Mouse (Mus musculus) bone marrow macrophage, adult 2 months (primary cell): ENCODE measurements around the gene Scin. TPM values are rescaled to one million over a fixed set of nuclear protein-coding genes. Genes with fewer than 3 reads are reported as not detected.

Source experiments
- H3K27ac ChIP-seq: 2 replicates; pipeline ENCODE4 v1.5.1; 2012; ENCODE audit warnings: low read depth, low read length; ENCODE audit not compliant: insufficient read depth
- H3K4me1 ChIP-seq: 2 replicates; pipeline ENCODE4 v1.6.1; 2012; ENCODE audit warnings: low read length; ENCODE audit not compliant: control insufficient read depth, insufficient read depth
- H3K4me3 ChIP-seq: 2 replicates; pipeline ENCODE4 v1.5.1; 2012; ENCODE audit warnings: mild to moderate bottlenecking, low read length, moderate library complexity; ENCODE audit not compliant: insufficient read depth
- CTCF ChIP-seq: IDR thresholded peaks from 2 replicates; pipeline ENCODE4 v1.5.1; 2012; ENCODE audit warnings: low read depth, mild to moderate bottlenecking, low read length, moderate library complexity
- POLR2A ChIP-seq: IDR thresholded peaks from 2 replicates; pipeline ENCODE4 v1.6.1; 2012; ENCODE audit warnings: mild to moderate bottlenecking, low read depth, low read length, borderline replicate concordance
- polyA plus RNA-seq: library from polyadenylated mRNA; stranded (reverse); fragments of >200 nt; gene quantifications from 2 replicates; pipeline ENCODE4 v1.2.4, GENCODE M21; 2012; ENCODE audit not compliant: missing spikeins, insufficient read depth, insufficient read length

The Scin gene
- polyA plus RNA-seq, 1 experiment, result not detected

- no peak overlapping the region for H3K4me3 ChIP-seq
- no peak overlapping the region for H3K27ac ChIP-seq
- no peaks in the 10 kb centered on the region for H3K4me1 ChIP-seq
- no peak for TF ChIP-seq CTCF
- TF ChIP-seq POLR2A, result no peak
These were observed 20.4 kb downstream of the Scin start for GRCm38 (mm10) chr12:40113605-40114004.

GRCm38 (mm10) chr12:40109227-40109626, 24.8 kb downstream of the Scin start:
- TF ChIP-seq CTCF, result no peak
- no peak for TF ChIP-seq POLR2A
- no peak overlapping the region for H3K4me3 ChIP-seq
- H3K4me1 ChIP-seq, result no peaks in the 10 kb centered on the region
- no peak overlapping the region for H3K27ac ChIP-seq

GRCm38 (mm10) chr12:40108143-40108542, 25.9 kb downstream of the Scin start:
- Histone ChIP-seq H3K27ac (no peak overlapping the region), H3K4me3 (no peak overlapping the region), H3K4me1 (no peaks in the 10 kb centered on the region)
- no peak for TF ChIP-seq CTCF
- no peak for TF ChIP-seq POLR2A

GRCm38 (mm10) chr12:40106874-40107273, 27.2 kb downstream of the Scin start:
- H3K27ac ChIP-seq, result no peak overlapping the region
- TF ChIP-seq POLR2A (no peak), CTCF (no peak)
- H3K4me1 ChIP-seq, result no peaks in the 10 kb centered on the region
- H3K4me3 ChIP-seq, result no peak overlapping the region

GRCm38 (mm10) chr12:40104750-40105149, 29.3 kb downstream of the Scin start:
- H3K4me3 ChIP-seq, result no peak overlapping the region
- no peaks in the 10 kb centered on the region for H3K4me1 ChIP-seq
- no peak for TF ChIP-seq CTCF
- TF ChIP-seq POLR2A, result no peak
- no peak overlapping the region for H3K27ac ChIP-seq

GRCm38 (mm10) chr12:40102359-40102758, 31.7 kb downstream of the Scin start:
- TF ChIP-seq CTCF (no peak), POLR2A (no peak)
- H3K4me1 ChIP-seq, result no peaks in the 10 kb centered on the region
- H3K27ac ChIP-seq, result no peak overlapping the region
- no peak overlapping the region for H3K4me3 ChIP-seq

- Histone ChIP-seq H3K4me1 (no peaks in the 10 kb centered on the region), H3K27ac (no peak overlapping the region), H3K4me3 (no peak overlapping the region)
- TF ChIP-seq POLR2A (no peak), CTCF (no peak)
These were observed 34.6 kb downstream of the Scin start for GRCm38 (mm10) chr12:40099407-40099806.

- TF ChIP-seq POLR2A (no peak), CTCF (no peak)
- no peak overlapping the region for H3K27ac ChIP-seq
- H3K4me1 ChIP-seq, result no peaks in the 10 kb centered on the region
- no peak overlapping the region for H3K4me3 ChIP-seq
These were observed 36.6 kb downstream of the Scin start for GRCm38 (mm10) chr12:40097449-40097848.

- no peak overlapping the region for H3K4me3 ChIP-seq
- TF ChIP-seq CTCF (no peak), POLR2A (no peak)
These were observed 37.0 kb downstream of the Scin start for GRCm38 (mm10) chr12:40097023-40097422.

GRCm38 (mm10) chr12:40096453-40096852, 37.6 kb downstream of the Scin start:
- Histone ChIP-seq H3K4me1 (no peaks in the 10 kb centered on the region), H3K4me3 (no peak overlapping the region), H3K27ac (no peak overlapping the region)
- no peak for TF ChIP-seq CTCF
- TF ChIP-seq POLR2A, result no peak

More at GRCm38 (mm10) chr12:40097023-40097422, 37.0 kb downstream of the Scin start:
- H3K4me1 ChIP-seq, result no peaks in the 10 kb centered on the region
- no peak overlapping the region for H3K27ac ChIP-seq

GRCm38 (mm10) chr12:40090017-40090416, 44.0 kb downstream of the Scin start:
- no peaks in the 10 kb centered on the region for H3K4me1 ChIP-seq
- H3K4me3 ChIP-seq, result no peak overlapping the region
- H3K27ac ChIP-seq, result no peak overlapping the region
- TF ChIP-seq POLR2A, result no peak
- no peak for TF ChIP-seq CTCF
